Mouse (Mus musculus) neural tube, embryonic 12.5 days (tissue): ENCODE measurements around the gene Dysf. TPM values are rescaled to one million over a fixed set of nuclear protein-coding genes. Genes with fewer than 3 reads are reported as not detected.
A peak's percentile ranks its signal among the peaks of the same experiment; 100 is the strongest.

Source experiments
- ATAC-seq: fragments of 200-750 bp; cut with Nextera tagmentation; 2 replicates; pipeline ENCODE4 v1.8.0; 2017; ENCODE audit warnings: low read depth, mild to moderate bottlenecking, moderate TSS enrichment, moderate library complexity; ENCODE audit not compliant: low FRiP score
- H3K27ac ChIP-seq: fragments of 300-500 bp; sonication (generic); 2 replicates; pipeline ENCODE4 v1.5.1; 2016
- H3K27me3 ChIP-seq: fragments of 300-500 bp; sonication (generic); replicated peaks from 2 replicates; pipeline ENCODE4 v1.6.1; 2016; ENCODE audit warnings: mild to moderate bottlenecking
- H3K36me3 ChIP-seq: fragments of 300-500 bp; sonication (generic); 2 replicates; pipeline ENCODE4 v1.6.1; 2016; ENCODE audit warnings: mild to moderate bottlenecking
- H3K4me1 ChIP-seq: fragments of 300-500 bp; sonication (generic); 2 replicates; pipeline ENCODE4 v1.6.1; 2016
- H3K4me2 ChIP-seq: fragments of 300-500 bp; sonication (generic); replicated peaks from 2 replicates; pipeline ENCODE4 v1.6.1; 2016; ENCODE audit warnings: mild to moderate bottlenecking
- H3K4me3 ChIP-seq: fragments of 300-500 bp; sonication (generic); 2 replicates; pipeline ENCODE4 v1.5.1; 2016
- H3K9ac ChIP-seq: fragments of 300-500 bp; sonication (generic); 2 replicates; pipeline ENCODE4 v1.6.1; 2016; ENCODE audit warnings: mild to moderate bottlenecking
- H3K9me3 ChIP-seq: fragments of 300-500 bp; sonication (generic); 2 replicates; pipeline ENCODE4 v1.6.1; 2016; ENCODE audit warnings: mild to moderate bottlenecking
- WGBS: fragments of 180-500 bp; shearing (Covaris S2); methylation state at CpG from one replicate; pipeline ENCODE4 v1.1.7; 2016; 5-methylcytosine and 5-hydroxymethylcytosine counted together
- polyA plus RNA-seq: library from polyadenylated mRNA; unstranded; fragments of >200 nt; fragmentation: Nextera tagmentation; extraction: Ambion mirVana; gene quantifications from 2 replicates; pipeline ENCODE4 v1.2.1, GENCODE M21; 2016

The Dysf gene
- polyA plus RNA-seq, 1 experiment from 2014 or later: 7.6 TPM

GRCm38 (mm10) chr6:84131539-84131938 is 123.1 kb downstream of the Dysf start:
- ATAC-seq: no peak
- WGBS: 57% methylated on average over 9 of the region's 9 CpGs
- Histone ChIP-seq H3K27me3 (no peaks in the 10 kb centered on the region), H3K4me2 (no peak overlapping the region), H3K4me3 (no peak overlapping the region), H3K9ac (no peak overlapping the region), H3K36me3 (no peaks in the 10 kb centered on the region), H3K27ac (no peak overlapping the region), H3K4me1 (peaks cover 13% of the 10 kb centered on the region), H3K9me3 (no peaks in the 10 kb centered on the region)

- Histone ChIP-seq H3K27ac (no peak overlapping the region), H3K9me3 (no peaks in the 10 kb centered on the region), H3K27me3 (no peaks in the 10 kb centered on the region), H3K9ac (no peak overlapping the region), H3K4me1 (peaks cover 13% of the 10 kb centered on the region), H3K4me2 (no peak overlapping the region), H3K36me3 (no peaks in the 10 kb centered on the region), H3K4me3 (no peak overlapping the region)
- WGBS: 64% methylated on average over 7 of the region's 7 CpGs
- no peak for ATAC-seq
These were observed 124.7 kb downstream of the Dysf start for GRCm38 (mm10) chr6:84133053-84133452.

- Histone ChIP-seq H3K36me3 (no peaks in the 10 kb centered on the region), H3K9me3 (no peaks in the 10 kb centered on the region), H3K4me3 (no peak overlapping the region), H3K27ac (no peak overlapping the region), H3K4me2 (no peak overlapping the region), H3K4me1 (peaks cover 13% of the 10 kb centered on the region), H3K9ac (no peak overlapping the region), H3K27me3 (no peaks in the 10 kb centered on the region)
- 79% methylated on average over 5 of the region's 7 CpGs for WGBS
- no peak; the same call in 1 of the 2 replicates for ATAC-seq
These were observed 125.8 kb downstream of the Dysf start for GRCm38 (mm10) chr6:84133996-84134721.

- Histone ChIP-seq H3K9me3 (no peaks in the 10 kb centered on the region), H3K4me1 (peaks cover 13% of the 10 kb centered on the region), H3K27ac (no peak overlapping the region; the same call in 1 of the 2 replicates), H3K27me3 (no peaks in the 10 kb centered on the region), H3K9ac (no peak overlapping the region; the same call in 1 of the 2 replicates), H3K36me3 (no peaks in the 10 kb centered on the region), H3K4me2 (peak overlapping the region; percentile 41), H3K4me3 (no peak overlapping the region)
- 25% methylated on average over 22 of the region's 23 CpGs for WGBS
- ATAC-seq: peak; percentile 87
These were observed 126.5 kb downstream of the Dysf start for GRCm38 (mm10) chr6:84134722-84135394.

- Histone ChIP-seq H3K4me2 (no peak overlapping the region), H3K27ac (no peak overlapping the region), H3K9me3 (no peaks in the 10 kb centered on the region), H3K9ac (no peak overlapping the region), H3K4me3 (no peak overlapping the region), H3K27me3 (no peaks in the 10 kb centered on the region), H3K36me3 (no peaks in the 10 kb centered on the region), H3K4me1 (peaks cover 13% of the 10 kb centered on the region)
- no peak for ATAC-seq
- 94% methylated on average over 9 of the region's 9 CpGs for WGBS
These were observed 127.3 kb downstream of the Dysf start for GRCm38 (mm10) chr6:84135709-84136108.

GRCm38 (mm10) chr6:84136345-84136744 is 128.0 kb downstream of the Dysf start:
- Histone ChIP-seq H3K4me2 (no peak overlapping the region), H3K4me3 (no peak overlapping the region), H3K9ac (no peak overlapping the region), H3K4me1 (peaks cover 13% of the 10 kb centered on the region), H3K27ac (no peak overlapping the region), H3K27me3 (no peaks in the 10 kb centered on the region), H3K9me3 (no peaks in the 10 kb centered on the region), H3K36me3 (no peaks in the 10 kb centered on the region)
- WGBS: 89% methylated on average over 11 of the region's 11 CpGs
- no peak for ATAC-seq

- no peak overlapping the region for H3K27ac ChIP-seq
- no peak overlapping the region for H3K4me3 ChIP-seq
- no peak overlapping the region for H3K9ac ChIP-seq
- 85% methylated on average over 14 of the region's 14 CpGs for WGBS
- no peak overlapping the region for H3K4me2 ChIP-seq
- H3K9me3 ChIP-seq: no peaks in the 10 kb centered on the region
- no peak for ATAC-seq
- peaks cover 15% of the 10 kb centered on the region for H3K4me1 ChIP-seq
- H3K36me3 ChIP-seq: no peaks in the 10 kb centered on the region
- H3K27me3 ChIP-seq: no peaks in the 10 kb centered on the region
These were observed 131.5 kb downstream of the Dysf start for GRCm38 (mm10) chr6:84139932-84140331.

- H3K9ac ChIP-seq: no peak overlapping the region
- H3K36me3 ChIP-seq: no peaks in the 10 kb centered on the region
- ATAC-seq: no peak
- no peak overlapping the region for H3K4me2 ChIP-seq
- no peak overlapping the region for H3K27ac ChIP-seq
- no peaks in the 10 kb centered on the region for H3K27me3 ChIP-seq
- H3K4me3 ChIP-seq: no peak overlapping the region
- 77% methylated on average over 9 of the region's 9 CpGs for WGBS
- H3K9me3 ChIP-seq: no peaks in the 10 kb centered on the region
- H3K4me1 ChIP-seq: peaks cover 9% of the 10 kb centered on the region; the same call in 1 of the 2 replicates
These were observed 134.1 kb downstream of the Dysf start for GRCm38 (mm10) chr6:84142481-84142880.

GRCm38 (mm10) chr6:84143328-84143727 is 134.9 kb downstream of the Dysf start:
- H3K9ac ChIP-seq: no peak overlapping the region
- no peak overlapping the region for H3K27ac ChIP-seq
- 88% methylated on average over 1 of the region's 1 CpGs for WGBS
- no peak overlapping the region for H3K4me3 ChIP-seq
- H3K4me1 ChIP-seq: peaks cover 9% of the 10 kb centered on the region; the same call in 1 of the 2 replicates
- H3K4me2 ChIP-seq: no peak overlapping the region
- no peaks in the 10 kb centered on the region for H3K27me3 ChIP-seq
- ATAC-seq: no peak
- H3K9me3 ChIP-seq: no peaks in the 10 kb centered on the region
- no peaks in the 10 kb centered on the region for H3K36me3 ChIP-seq

- H3K4me2 ChIP-seq: no peak overlapping the region
- no peaks in the 10 kb centered on the region for H3K36me3 ChIP-seq
- no peaks in the 10 kb centered on the region for H3K9me3 ChIP-seq
- H3K27me3 ChIP-seq: no peaks in the 10 kb centered on the region
- ATAC-seq: no peak
- no peak overlapping the region for H3K9ac ChIP-seq
- H3K27ac ChIP-seq: no peak overlapping the region
- H3K4me3 ChIP-seq: no peak overlapping the region
- 89% methylated on average over 4 of the region's 4 CpGs for WGBS
- peaks cover 9% of the 10 kb centered on the region; the same call in 1 of the 2 replicates for H3K4me1 ChIP-seq
These were observed 136.0 kb downstream of the Dysf start for GRCm38 (mm10) chr6:84144393-84144792.

GRCm38 (mm10) chr6:84147206-84148004 is 139.0 kb downstream of the Dysf start:
- Histone ChIP-seq H3K27me3 (no peaks in the 10 kb centered on the region), H3K9ac (no peak overlapping the region), H3K9me3 (no peaks in the 10 kb centered on the region), H3K36me3 (no peaks in the 10 kb centered on the region), H3K27ac (no peak overlapping the region), H3K4me1 (peaks cover 9% of the 10 kb centered on the region; the same call in 1 of the 2 replicates), H3K4me3 (no peak overlapping the region), H3K4me2 (no peak overlapping the region)
- 85% methylated on average over 13 of the region's 13 CpGs for WGBS
- no peak for ATAC-seq

- WGBS: 73% methylated on average over 6 of the region's 6 CpGs
- no peaks in the 10 kb centered on the region for H3K9me3 ChIP-seq
- H3K27me3 ChIP-seq: no peaks in the 10 kb centered on the region
- no peak for ATAC-seq
- H3K9ac ChIP-seq: no peak overlapping the region
- no peaks in the 10 kb centered on the region for H3K4me1 ChIP-seq
- H3K4me2 ChIP-seq: no peak overlapping the region
- H3K27ac ChIP-seq: no peak overlapping the region
- no peak overlapping the region for H3K4me3 ChIP-seq
- no peaks in the 10 kb centered on the region for H3K36me3 ChIP-seq
These were observed 140.1 kb downstream of the Dysf start for GRCm38 (mm10) chr6:84148470-84148869.
